Mouse (Mus musculus) CH12.LX (cell line): ENCODE measurements at regions not wholly inside any gene's neighbourhood (a gene's known extent, or its start where the extent isn't known, plus 50 kb on each side); places are given as distances from the start of the nearest gene placed in this dataset.

ENCODE experiments used
- DNase-seq: peaks from one replicate; pipeline ENCODE4 v3.0.0-alpha.2; 2013; ENCODE audit errors: extremely low read depth
- H3K27ac ChIP-seq: 2 replicates; pipeline ENCODE4 v1.5.1; 2012; ENCODE audit warnings: low read depth, mild to moderate bottlenecking, control low read depth, moderate library complexity; ENCODE audit not compliant: insufficient read depth
- H3K27me3 ChIP-seq: replicated peaks from 2 replicates; pipeline ENCODE3; 2012; ENCODE audit warnings: inconsistent platforms
- H3K36me3 ChIP-seq, 2 experiments: replicated peaks in 1 of 2; 2 replicates each; pipeline versions ENCODE3 to v1.6.1; 2012; ENCODE audit warnings: inconsistent platforms in 1 of 2, low read length in 1 of 2, mild to moderate bottlenecking in 1 of 2, mixed read lengths in 1 of 2, moderate library complexity in 1 of 2; ENCODE audit not compliant: control insufficient read depth in 1 of 2, insufficient read depth in 1 of 2
- H3K4me1 ChIP-seq, 2 experiments: 2 replicates each; pipeline ENCODE4 v1.6.1; 2012; ENCODE audit warnings: inconsistent platforms in 1 of 2, moderate library complexity in 1 of 2; ENCODE audit not compliant: insufficient read depth in 2 of 2, control insufficient read depth in 1 of 2
- H3K4me2 ChIP-seq: 2 replicates; pipeline ENCODE4 v1.6.1; 2012; ENCODE audit warnings: low read depth, mild to moderate bottlenecking, control low read depth; ENCODE audit not compliant: poor library complexity, insufficient read depth, severe bottlenecking
- H3K4me3 ChIP-seq, 3 experiments: fragments of 150-350 bp in 1 of 3; sonication (generic) in 1 of 3; replicated peaks in 1 of 3; 2 replicates each; pipeline versions ENCODE3 to v1.5.1; 2011 to 2012; ENCODE audit warnings: low read depth in 2 of 3, low read length in 2 of 3, mild to moderate bottlenecking in 2 of 3, moderate library complexity in 2 of 3, control low read depth in 1 of 3, improper control_type of control experiment in 1 of 3, inconsistent platforms in 1 of 3, mixed read lengths in 1 of 3; ENCODE audit not compliant: poor library complexity in 1 of 3
- H3K79me2 ChIP-seq: replicated peaks from 2 replicates; pipeline ENCODE4 v1.6.1; 2012; ENCODE audit warnings: mild to moderate bottlenecking, moderate library complexity; ENCODE audit not compliant: control insufficient read depth, poor library complexity, insufficient read depth, severe bottlenecking; ENCODE audit errors: extremely low read depth
- H3K9ac ChIP-seq: 2 replicates; pipeline ENCODE4 v1.6.1; 2012; ENCODE audit warnings: low read depth, mild to moderate bottlenecking, control low read depth, moderate library complexity; ENCODE audit not compliant: insufficient read depth
- H3K9me3 ChIP-seq: replicated peaks from 2 replicates; pipeline ENCODE3; 2012; ENCODE audit warnings: low read length, inconsistent platforms, mixed read lengths
- CHD2 ChIP-seq: IDR thresholded peaks from 2 replicates; pipeline ENCODE4 v1.6.1; 2011; ENCODE audit warnings: low read length, improper control_type of control experiment
- CTCF ChIP-seq, 2 experiments: IDR thresholded peaks in 1 of 2; conservative IDR thresholded peaks in 1 of 2; 2 replicates each; pipeline ENCODE4 v1.5.1; 2011 to 2012; ENCODE audit warnings: low read depth in 2 of 2, low read length in 2 of 2, improper control_type of control experiment in 1 of 2, inconsistent platforms in 1 of 2, mild to moderate bottlenecking in 1 of 2, moderate library complexity in 1 of 2
- ELF1 ChIP-seq: IDR thresholded peaks from 2 replicates; pipeline ENCODE4 v1.6.1; 2014; ENCODE audit warnings: low read depth, mild to moderate bottlenecking, inconsistent platforms, low read length, improper control_type of control experiment
- GABPA ChIP-seq: IDR thresholded peaks from 2 replicates; pipeline ENCODE4 v1.6.1; 2012; ENCODE audit warnings: low read depth, low read length, improper control_type of control experiment, inconsistent platforms; ENCODE audit not compliant: insufficient replicate concordance
- MAFK ChIP-seq: IDR thresholded peaks from 2 replicates; pipeline ENCODE4 v1.6.1; 2011; ENCODE audit warnings: low read length, improper control_type of control experiment; ENCODE audit not compliant: insufficient replicate concordance
- MAX ChIP-seq: IDR thresholded peaks from 2 replicates; pipeline ENCODE4 v1.6.1; 2011; ENCODE audit warnings: low read length, improper control_type of control experiment
- MAZ ChIP-seq: IDR thresholded peaks from 2 replicates; pipeline ENCODE4 v1.6.1; 2012; ENCODE audit warnings: low read depth, mild to moderate bottlenecking, inconsistent platforms, low read length, improper control_type of control experiment, moderate library complexity
- MXI1 ChIP-seq: IDR thresholded peaks from 2 replicates; pipeline ENCODE4 v1.6.1; 2011; ENCODE audit warnings: mild to moderate bottlenecking, low read depth, low read length, improper control_type of control experiment
- NELFE ChIP-seq: IDR thresholded peaks from 2 replicates; pipeline ENCODE4 v1.6.1; 2011; ENCODE audit warnings: low read depth, low read length, improper control_type of control experiment
- NRF1 ChIP-seq: IDR thresholded peaks from 2 replicates; pipeline ENCODE4 v1.6.1; 2014; ENCODE audit warnings: low read depth, mild to moderate bottlenecking, inconsistent platforms, low read length, improper control_type of control experiment, moderate library complexity
- PAX5 ChIP-seq: IDR thresholded peaks from 2 replicates; pipeline ENCODE4 v1.6.1; 2012; ENCODE audit warnings: low read length, inconsistent platforms, mixed read lengths
- POLR2AphosphoS2 ChIP-seq: IDR thresholded peaks from 2 replicates; pipeline ENCODE4 v1.6.1; 2011; ENCODE audit warnings: low read depth, low read length, improper control_type of control experiment
- RAD21 ChIP-seq: IDR thresholded peaks from 2 replicates; pipeline ENCODE4 v1.6.1; 2011; ENCODE audit warnings: low read depth, mild to moderate bottlenecking, low read length, improper control_type of control experiment, moderate library complexity
- RCOR1 ChIP-seq: conservative IDR thresholded peaks from 2 replicates; pipeline ENCODE4 v1.6.1; 2012; ENCODE audit warnings: low read depth, mild to moderate bottlenecking, inconsistent platforms, low read length, improper control_type of control experiment
- SIN3A ChIP-seq: IDR thresholded peaks from 2 replicates; pipeline ENCODE4 v1.6.1; 2012; ENCODE audit warnings: low read length, improper control_type of control experiment, inconsistent platforms
- SMC3 ChIP-seq: IDR thresholded peaks from 2 replicates; pipeline ENCODE4 v1.6.1; 2011; ENCODE audit warnings: low read depth, low read length, improper control_type of control experiment
- TBP ChIP-seq: conservative IDR thresholded peaks from 2 replicates; pipeline ENCODE4 v1.6.1; 2011; ENCODE audit warnings: low read depth, low read length, improper control_type of control experiment
- UBTF ChIP-seq: IDR thresholded peaks from 2 replicates; pipeline ENCODE4 v1.6.1; 2012; ENCODE audit warnings: low read depth, mild to moderate bottlenecking, inconsistent platforms, low read length, improper control_type of control experiment, moderate library complexity
- USF2 ChIP-seq: conservative IDR thresholded peaks from 2 replicates; pipeline ENCODE4 v1.6.1; 2011; ENCODE audit warnings: low read depth, low read length, improper control_type of control experiment
- ZC3H11A ChIP-seq: IDR thresholded peaks from 2 replicates; pipeline ENCODE4 v1.6.1; 2012; ENCODE audit warnings: low read depth, mild to moderate bottlenecking, inconsistent platforms, low read length, improper control_type of control experiment
- ZMIZ1 ChIP-seq: IDR thresholded peaks from 2 replicates; pipeline ENCODE4 v1.6.1; 2012; ENCODE audit warnings: low read depth, mild to moderate bottlenecking, inconsistent platforms, low read length, improper control_type of control experiment
- dilution Hi-C: fragments of 300-500 bp; cut with MboI; formaldehyde crosslinking; loops from 2 replicates; pipeline ENCODE4 v1.14.3; 2020; ENCODE audit warnings: low sequenced_read_pairs; ENCODE audit not compliant: extremely low pct_unique_long_range_greater_than_20kb, extremely low pct_ligation_motif_present
- in situ Hi-C: fragments of 300-500 bp; cut with MboI; formaldehyde crosslinking; loops from 3 replicates; pipeline ENCODE4 v1.14.3; 2019; ENCODE audit warnings: low sequenced_read_pairs, low pct_ligation_motif_present, low pct_unique_long_range_greater_than_20kb, mixed read lengths

DNA sequence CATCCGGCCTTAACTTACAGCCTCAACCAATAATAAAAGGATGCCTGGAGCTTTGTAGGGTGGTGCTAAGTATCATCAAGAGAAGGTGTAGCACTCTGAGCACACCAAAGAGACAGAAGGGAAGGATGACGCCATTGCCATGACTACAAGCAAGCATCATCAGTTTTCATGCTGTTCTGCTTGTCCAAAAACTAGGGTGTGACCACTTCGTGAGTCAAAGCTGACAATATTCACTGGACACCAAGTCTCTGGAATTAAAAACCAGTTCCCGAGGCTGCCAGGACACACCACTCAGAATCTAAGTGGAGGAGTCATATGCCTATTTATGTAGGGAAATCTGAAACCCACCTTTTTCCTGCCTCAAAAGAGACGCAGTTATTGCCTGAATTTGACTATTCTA, 136.4 kb upstream of the Zfp648 start:
- in situ Hi-C loops (no loop called here), dilution Hi-C loops (no loop called here)
- H3K4me2 ChIP-seq, result no peak overlapping the region
- TF ChIP-seq ZC3H11A, result no peak
- no peak for TF ChIP-seq RAD21
- no peak for TF ChIP-seq NRF1
- TF ChIP-seq USF2, result no peak
- TF ChIP-seq GABPA, result no peak
- TF ChIP-seq POLR2AphosphoS2, result no peak
- TF ChIP-seq TBP, result no peak
- TF ChIP-seq MAFK, result no peak
- no peak overlapping the region for H3K9ac ChIP-seq
- no peaks in the 10 kb centered on the region for H3K4me1 ChIP-seq
- no peaks in the 10 kb centered on the region for H3K27me3 ChIP-seq
- H3K9me3 ChIP-seq, result no peaks in the 10 kb centered on the region
- H3K27ac ChIP-seq, result no peak overlapping the region
- no peaks in the 10 kb centered on the region for H3K79me2 ChIP-seq
- no peak overlapping the region for H3K4me3 ChIP-seq
- no peak for DNase-seq
- H3K36me3 ChIP-seq, result no peaks in the 10 kb centered on the region

DNA sequence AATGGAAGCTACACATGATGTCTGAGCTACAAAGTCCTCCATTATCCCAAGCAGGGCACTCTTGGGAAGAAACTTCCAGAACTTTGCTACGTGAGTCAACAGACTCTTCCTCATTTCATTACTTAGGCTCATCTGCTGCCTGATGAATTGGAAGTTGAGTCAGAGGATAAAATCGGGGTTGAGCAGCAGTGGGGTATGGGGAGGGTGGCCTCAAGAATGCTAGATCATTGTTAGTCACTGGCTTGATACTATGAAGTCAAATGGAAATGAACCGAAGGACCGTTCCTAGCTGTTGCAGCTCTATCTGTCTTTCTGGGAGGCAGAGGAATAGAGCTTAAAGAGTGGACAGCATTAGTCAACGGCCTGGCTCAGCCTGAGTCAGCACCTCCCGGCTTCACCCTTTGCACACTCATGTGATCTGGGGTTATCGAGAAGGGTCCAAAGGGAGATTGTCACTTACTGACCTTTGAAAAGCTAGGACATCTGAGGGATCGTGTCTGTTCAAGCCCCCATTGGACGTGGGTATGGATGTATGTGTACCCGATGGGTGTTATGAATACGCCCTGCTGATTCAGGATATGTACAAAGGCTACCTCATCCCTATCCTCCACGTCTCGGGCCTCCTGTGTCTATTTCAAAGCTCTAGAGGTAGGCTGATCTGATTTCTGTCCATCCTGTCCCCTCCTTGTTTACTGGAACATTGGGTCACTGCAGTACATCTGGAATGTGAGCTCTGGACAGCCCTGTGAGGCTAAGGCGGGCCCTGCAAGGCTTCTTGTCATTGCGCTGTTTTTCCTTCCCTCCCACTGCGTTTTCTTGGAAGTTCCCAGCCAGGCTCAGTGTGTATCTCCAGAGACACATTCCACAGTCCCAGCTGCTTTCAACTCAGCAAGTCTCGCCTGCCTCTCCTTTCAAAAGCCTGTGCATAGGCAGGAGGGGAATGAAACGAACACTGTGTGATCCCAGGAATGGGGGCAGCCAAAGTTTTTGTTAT, 135.4 kb upstream of the Zfp648 start:
- Histone ChIP-seq H3K4me1 (no peaks in the 10 kb centered on the region), H3K4me3 (no peak overlapping the region), H3K9ac (no peak overlapping the region), H3K27ac (no peak overlapping the region), H3K36me3 (no peaks in the 10 kb centered on the region), H3K27me3 (no peaks in the 10 kb centered on the region), H3K9me3 (no peaks in the 10 kb centered on the region)
- TF ChIP-seq SMC3, result no peak
- TF ChIP-seq NRF1, result no peak
- no peak for TF ChIP-seq SIN3A
- TF ChIP-seq ELF1, result no peak
- no peak for TF ChIP-seq TBP
- TF ChIP-seq CTCF (conservative IDR thresholded peaks at IDR 0.05 in 1 of 2, IDR thresholded peaks at IDR 0.05 in 1 of 2; ENCODE audit: low read depth in 2 of 2, low read length in 2 of 2), result no peak
- no peak for TF ChIP-seq NELFE
- TF ChIP-seq ZMIZ1, result no peak
- no peak for TF ChIP-seq MAX
- TF ChIP-seq PAX5, result no peak
- TF ChIP-seq MXI1, result no peak
- TF ChIP-seq MAZ, result no peak
- no peak for TF ChIP-seq RAD21
- TF ChIP-seq UBTF, result no peak
- no peak for TF ChIP-seq RCOR1
- TF ChIP-seq GABPA, result no peak
- TF ChIP-seq CHD2, result no peak
- TF ChIP-seq, all 38 proteins: peak for 0
- Histone ChIP-seq H3K79me2 (no peaks in the 10 kb centered on the region), H3K4me2 (no peak overlapping the region)
- in situ Hi-C loops (no loop called here), dilution Hi-C loops (no loop called here)
- no peak for DNase-seq
